Mouse (Mus musculus) bone marrow macrophage, adult 2 months (primary cell): Measurements from ENCODE around the gene Atrip.

Experiments
- CTCF ChIP-seq: IDR thresholded peaks from 2 replicates; pipeline ENCODE4 v1.5.1; 2012; ENCODE audit warnings: low read depth, mild to moderate bottlenecking, low read length, moderate library complexity
- POLR2A ChIP-seq: IDR thresholded peaks from 2 replicates; pipeline ENCODE4 v1.6.1; 2012; ENCODE audit warnings: mild to moderate bottlenecking, low read depth, low read length, borderline replicate concordance

GRCm38 (mm10) chr9:109101933-109102445, 28.1 kb upstream of the Atrip start:
- TF ChIP-seq CTCF (no peak), POLR2A (no peak)
